Mouse (Mus musculus) ES-Bruce4 (cell line): ENCODE data around the gene Ran. TPM values are rescaled to one million over a fixed set of nuclear protein-coding genes. Genes with fewer than 3 reads are reported as not detected.

Experiments
- H3K27ac ChIP-seq: 2 replicates; pipeline ENCODE4 v1.5.1; 2012; ENCODE audit warnings: low read length, inconsistent platforms; ENCODE audit not compliant: insufficient read depth
- H3K27me3 ChIP-seq: 2 replicates; pipeline ENCODE4 v1.6.1; 2012; ENCODE audit warnings: mild to moderate bottlenecking, low read length, inconsistent platforms; ENCODE audit not compliant: control insufficient read depth, poor library complexity, insufficient read depth, severe bottlenecking
- H3K36me3 ChIP-seq: 2 replicates; pipeline ENCODE4 v1.6.1; 2012; ENCODE audit warnings: inconsistent platforms, mild to moderate bottlenecking, low read length, moderate library complexity; ENCODE audit not compliant: control insufficient read depth, poor library complexity, insufficient read depth, severe bottlenecking
- H3K4me1 ChIP-seq: one replicate; pipeline ENCODE4 v1.8.1; 2011; ENCODE audit warnings: low read length; ENCODE audit not compliant: control insufficient read depth, insufficient read depth
- H3K4me3 ChIP-seq: 2 replicates; pipeline ENCODE4 v1.5.1; 2011; ENCODE audit warnings: low read depth, mild to moderate bottlenecking, low read length
- H3K9ac ChIP-seq: 2 replicates; pipeline ENCODE4 v1.6.1; 2012; ENCODE audit warnings: low read depth, mild to moderate bottlenecking, inconsistent platforms; ENCODE audit not compliant: poor library complexity, severe bottlenecking
- H3K9me3 ChIP-seq: replicated peaks from 2 replicates; pipeline ENCODE4 v1.6.1; 2012; ENCODE audit warnings: mild to moderate bottlenecking, low read length, inconsistent platforms; ENCODE audit not compliant: control insufficient read depth, poor library complexity, insufficient read depth, severe bottlenecking
- CTCF ChIP-seq: IDR thresholded peaks from one replicate; pipeline ENCODE4 v1.8.1; 2011; ENCODE audit warnings: low read depth, low read length
- EP300 ChIP-seq: IDR thresholded peaks from 2 replicates; pipeline ENCODE4 v1.6.1; 2011; ENCODE audit warnings: low read depth, low read length; ENCODE audit not compliant: insufficient read depth
- POLR2A ChIP-seq: IDR thresholded peaks from one replicate; pipeline ENCODE4 v1.8.1; 2011; ENCODE audit warnings: low read length; ENCODE audit not compliant: insufficient read depth
- polyA plus RNA-seq: library from polyadenylated mRNA; stranded (reverse); fragments of >200 nt; gene quantifications from 2 replicates; pipeline ENCODE4 v1.2.4, GENCODE M21; 2011; ENCODE audit warnings: low read depth; ENCODE audit not compliant: missing spikeins, insufficient read depth, insufficient read length

The Ran gene
- polyA plus RNA-seq, 1 experiment: 669 TPM

DNA sequence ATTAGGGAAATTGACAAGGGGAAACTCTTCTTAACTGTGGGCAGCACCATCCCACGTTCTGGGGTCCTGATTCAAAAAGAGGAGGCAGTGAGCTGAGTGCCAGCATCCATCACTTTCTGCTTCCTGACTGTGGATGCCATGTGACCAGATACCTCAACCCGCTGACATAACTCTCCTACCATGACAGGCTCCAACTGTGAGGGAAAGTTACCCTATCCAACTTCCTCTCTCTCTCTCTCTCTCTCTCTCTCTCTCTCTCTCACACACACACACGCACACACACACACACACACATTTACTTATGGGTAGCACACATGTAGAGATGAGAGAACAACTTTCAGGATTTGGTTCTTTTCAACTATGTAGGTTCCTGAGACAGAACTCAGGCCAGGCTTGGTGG lies 10.3 kb upstream of the Ran start:
- Histone ChIP-seq H3K9ac (no peak overlapping the region), H3K4me3 (no peak overlapping the region), H3K27me3 (no peaks in the 10 kb centered on the region), H3K36me3 (no peaks in the 10 kb centered on the region), H3K4me1 (no peaks in the 10 kb centered on the region), H3K27ac (no peak overlapping the region), H3K9me3 (no peaks in the 10 kb centered on the region)
- TF ChIP-seq CTCF: no peak
- TF ChIP-seq POLR2A: no peak
- no peak for TF ChIP-seq EP300

DNA sequence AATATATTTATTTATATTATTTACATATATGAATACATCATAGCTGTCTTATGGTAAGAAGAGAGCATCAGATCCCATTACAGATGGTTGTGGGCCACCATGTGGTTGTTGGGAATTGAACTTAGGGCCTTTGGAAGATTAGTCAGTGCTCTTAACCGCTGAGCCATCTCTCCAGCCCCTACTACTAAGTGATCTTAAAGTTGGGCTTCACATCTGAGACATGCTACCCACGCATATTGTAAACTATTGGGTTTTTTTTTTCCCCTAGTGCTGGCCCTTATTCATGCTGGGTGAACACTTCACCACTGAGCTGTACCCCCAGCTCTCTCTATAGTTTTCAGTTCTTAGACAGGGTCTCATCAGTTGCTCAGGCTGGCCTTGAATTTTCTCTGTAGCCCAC lies 8.9 kb upstream of the Ran start:
- H3K9me3 ChIP-seq: no peaks in the 10 kb centered on the region
- no peak overlapping the region for H3K27ac ChIP-seq
- no peak for TF ChIP-seq EP300
- TF ChIP-seq POLR2A: no peak
- no peak for TF ChIP-seq CTCF

DNA sequence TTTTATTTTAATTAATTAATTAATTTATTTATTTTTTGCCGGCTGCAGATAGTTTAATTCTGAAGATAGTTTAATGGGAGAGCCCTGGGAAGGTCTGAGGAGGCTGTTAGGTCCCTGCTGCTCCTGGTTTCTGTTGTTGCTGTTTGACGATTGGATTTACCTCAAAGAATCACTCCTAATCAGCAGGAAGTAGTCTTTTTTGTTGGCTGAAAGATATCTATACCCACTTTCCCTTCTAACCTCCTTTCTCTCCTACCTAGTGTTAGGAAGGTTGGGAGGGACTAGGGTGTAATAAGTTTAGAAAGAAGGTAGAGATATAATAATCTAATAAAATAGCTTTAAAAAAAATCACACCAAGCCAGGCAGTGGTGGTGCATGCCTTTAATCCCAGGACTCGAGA lies 4.8 kb upstream of the Ran start:
- TF ChIP-seq CTCF (no peak), POLR2A (no peak), EP300 (no peak)
- Histone ChIP-seq H3K27me3 (no peaks in the 10 kb centered on the region), H3K4me1 (no peaks in the 10 kb centered on the region), H3K27ac (no peak overlapping the region), H3K9me3 (no peaks in the 10 kb centered on the region), H3K36me3 (no peaks in the 10 kb centered on the region), H3K9ac (no peak overlapping the region), H3K4me3 (no peak overlapping the region)

More for the DNA sequence above, 8.9 kb upstream of the Ran start:
- H3K4me3 ChIP-seq: no peak overlapping the region
- no peaks in the 10 kb centered on the region for H3K4me1 ChIP-seq
- H3K27me3 ChIP-seq: no peaks in the 10 kb centered on the region
- no peaks in the 10 kb centered on the region for H3K36me3 ChIP-seq
- H3K9ac ChIP-seq: no peak overlapping the region

DNA sequence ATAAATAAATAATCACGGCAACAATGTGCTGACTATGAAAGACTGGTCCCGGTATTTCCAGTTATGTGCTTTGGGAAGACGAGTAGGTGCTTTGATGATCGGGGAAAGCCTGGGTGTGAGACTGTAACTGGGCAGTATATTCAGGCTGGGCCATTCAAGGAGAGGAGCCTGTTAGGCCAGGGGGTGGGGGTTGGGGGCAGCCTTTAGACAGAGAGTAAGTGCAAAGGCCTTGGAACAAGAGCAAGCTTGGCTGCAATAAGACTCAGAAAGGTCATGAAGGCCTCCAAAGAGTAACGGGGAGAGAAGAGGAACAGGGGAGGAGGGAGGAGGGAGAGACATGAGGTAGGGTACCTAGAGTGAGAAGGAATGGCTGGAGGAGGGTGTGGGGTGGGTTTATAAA lies 4.3 kb upstream of the Ran start:
- H3K27ac ChIP-seq: no peak overlapping the region
- H3K9ac ChIP-seq: no peak overlapping the region
- no peak overlapping the region for H3K4me3 ChIP-seq
- H3K36me3 ChIP-seq: no peaks in the 10 kb centered on the region
- no peak for TF ChIP-seq CTCF
- TF ChIP-seq POLR2A: no peak
- no peak for TF ChIP-seq EP300
- no peaks in the 10 kb centered on the region for H3K4me1 ChIP-seq
- no peaks in the 10 kb centered on the region for H3K9me3 ChIP-seq
- H3K27me3 ChIP-seq: no peaks in the 10 kb centered on the region

DNA sequence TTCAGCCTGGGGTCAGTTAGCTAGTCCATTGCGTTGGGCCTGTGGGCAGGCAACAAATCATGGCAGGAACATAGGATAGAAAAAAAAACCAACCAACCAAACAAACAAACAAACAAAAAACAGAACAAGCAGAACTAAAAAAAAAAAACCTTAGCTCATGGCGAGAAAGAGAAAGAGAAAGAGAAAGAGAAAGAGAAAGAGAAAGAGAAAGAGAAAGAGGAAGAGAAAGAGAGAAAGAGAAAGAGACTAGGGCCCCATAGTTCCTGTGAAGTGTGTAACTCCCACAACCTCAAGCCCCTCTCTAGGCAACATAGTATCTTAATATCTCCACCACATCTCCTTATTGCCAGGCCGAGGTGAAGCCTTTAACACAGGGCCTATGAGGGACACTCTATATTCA lies 3.5 kb upstream of the Ran start:
- no peak overlapping the region for H3K9ac ChIP-seq
- no peak overlapping the region for H3K27ac ChIP-seq
- H3K9me3 ChIP-seq: no peaks in the 10 kb centered on the region
- TF ChIP-seq POLR2A (no peak), CTCF (no peak), EP300 (no peak)
- H3K4me3 ChIP-seq: no peak overlapping the region
- H3K36me3 ChIP-seq: peaks cover 8% of the 10 kb centered on the region
- no peaks in the 10 kb centered on the region for H3K4me1 ChIP-seq
- H3K27me3 ChIP-seq: no peaks in the 10 kb centered on the region

DNA sequence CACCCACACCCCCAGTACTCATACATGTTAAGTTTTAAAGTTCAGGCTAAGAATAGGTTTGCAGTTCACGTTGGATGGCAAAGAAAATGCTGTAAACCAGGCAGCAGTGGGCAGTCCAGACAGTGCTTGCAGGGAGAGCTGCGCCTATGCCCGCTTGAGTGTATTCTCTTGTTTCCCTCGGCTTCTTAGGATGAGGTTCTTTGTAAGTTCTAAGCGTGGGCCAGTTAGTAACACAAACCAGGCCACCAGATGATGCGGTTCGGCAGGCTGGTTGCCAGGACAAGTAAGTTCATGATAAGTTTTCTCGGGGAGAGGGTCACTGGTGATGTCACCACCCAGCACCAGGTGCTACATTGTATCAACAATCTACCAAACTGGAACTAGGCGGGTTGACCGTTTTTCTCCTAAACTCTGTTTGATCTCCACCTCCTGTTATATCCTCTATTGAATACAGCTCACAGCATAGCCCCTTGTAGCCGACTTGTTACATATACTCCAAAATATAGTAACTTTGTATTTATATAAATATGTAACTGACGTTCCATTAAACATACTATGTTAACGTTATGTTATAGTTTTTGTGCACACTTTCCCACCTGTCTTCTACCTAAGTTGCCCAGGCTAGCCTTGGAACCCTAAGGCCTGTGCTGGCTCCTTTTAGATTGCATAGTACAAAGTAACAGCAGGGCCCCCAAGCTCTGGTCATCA lies 933 bp upstream of the Ran start:
- H3K9ac ChIP-seq: peak overlapping the region; percentile 97
- H3K27ac ChIP-seq: peak overlapping the region; percentile 97
- H3K9me3 ChIP-seq: no peaks in the 10 kb centered on the region
- peaks cover 27% of the 10 kb centered on the region for H3K36me3 ChIP-seq
- H3K4me1 ChIP-seq: no peaks in the 10 kb centered on the region
- peak overlapping the region; percentile 89 for H3K4me3 ChIP-seq
- TF ChIP-seq POLR2A (peak; percentile 27), CTCF (no peak), EP300 (no peak)
- H3K27me3 ChIP-seq: no peaks in the 10 kb centered on the region
